Mouse (Mus musculus) heart, adult 10 weeks (tissue): ENCODE results near the gene Slc39a12. TPM values are rescaled to one million over a fixed set of nuclear protein-coding genes. Genes with fewer than 3 reads are reported as not detected.

ENCODE experiments used
- polyA plus RNA-seq: library from polyadenylated mRNA; stranded (reverse); fragments of 350-450 nt; fragmentation: Illumina TruSeq; extraction: RNeasy Lipid Tissue Mini Kit (QIAGEN cat#74804); gene quantifications from one replicate; pipeline ENCODE4 v1.2.3, GENCODE M21; 2014; ENCODE audit warnings: low read depth, low replicate concordance

Slc39a12 gene
- not detected for polyA plus RNA-seq

GRCm38 (mm10) chr2:14388162-14388561 is at the start of gene Slc39a12:
Gene Slc39a12, plus strand, starts transcription at chr2:14388316.

Other genes with a start within 250 kb of the Slc39a12 start
- gene Tmem236, start 213.8 kb upstream of the Slc39a12 start, polyA plus RNA-seq, result not detected
- gene Mrc1, start 158.9 kb upstream of the Slc39a12 start, polyA plus RNA-seq, result 13.8 TPM
- gene Cacnb2, start 214.8 kb downstream of the Slc39a12 start, polyA plus RNA-seq, result 59.3 TPM